Mouse (Mus musculus) gastrocnemius, postnatal 36 days (tissue): ENCODE data around the gene Ocln. TPM values are rescaled to one million over a fixed set of nuclear protein-coding genes. Genes with fewer than 3 reads are reported as not detected.

Source experiments
- DNase-seq, 2 experiments: peaks; one replicate each; pipeline ENCODE4 v3.0.0; 2022
- intact Hi-C: fragments of 180-260 bp; cut with DNase I; formaldehyde crosslinking; loops from one replicate; pipeline ENCODE4 v1.15.1; 2025
- long read RNA-seq, 2 experiments: library from polyadenylated mRNA; stranded (forward); transcript quantifications; one replicate each; pipeline ENCODE4 v2.0.0; 2021
- total RNA-seq, 2 experiments: library from RNA; stranded (reverse); gene quantifications; 2 replicates each; pipeline ENCODE4 v1.2.3; 2021

The Ocln gene
- total RNA-seq, result under 1 TPM in 1 of 2 experiments, not detected in 1; 0.13 TPM
- long read RNA-seq, experiment 1, result 0 reads
- long read RNA-seq, experiment 2, result 0 reads

DNA sequence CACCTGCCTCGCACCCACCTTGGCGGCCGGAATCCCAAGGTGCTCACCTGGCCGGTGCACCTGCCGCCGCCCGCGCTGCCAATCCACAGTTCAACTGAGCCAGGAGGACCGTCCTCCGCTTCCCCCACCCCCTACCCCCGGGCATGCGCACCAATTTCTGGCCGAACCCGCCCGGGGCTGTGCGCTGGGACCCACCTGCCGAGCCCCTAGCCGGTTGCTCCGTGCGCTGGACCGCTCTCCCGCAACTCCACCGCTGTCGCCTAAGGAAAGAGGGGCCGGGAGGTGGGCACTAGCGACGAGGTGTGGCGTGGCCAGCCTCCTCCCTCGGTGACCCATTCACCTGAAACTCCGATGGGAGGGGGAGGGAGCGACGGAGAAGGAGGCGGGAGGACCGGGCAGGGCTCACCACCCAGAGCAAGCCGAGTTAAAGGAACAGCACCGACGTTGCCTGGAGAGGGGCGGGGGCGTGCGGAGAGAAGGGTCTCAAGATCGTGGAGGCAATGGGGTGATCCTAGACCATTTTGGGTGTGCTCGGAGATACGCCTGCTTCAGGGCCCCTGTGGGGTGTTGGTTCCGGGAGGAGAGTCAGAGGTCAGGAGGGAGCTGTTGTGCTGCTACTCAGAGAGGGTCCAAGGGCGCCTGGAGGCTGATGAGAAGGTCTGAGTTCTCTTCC lies at the start of gene Ocln:
Gene Ocln, minus strand, starts transcription at position 350 of the 673 bp plus-strand sequence.
- intact Hi-C loops, result no loop called here
- DNase-seq, result no peak

DNA sequence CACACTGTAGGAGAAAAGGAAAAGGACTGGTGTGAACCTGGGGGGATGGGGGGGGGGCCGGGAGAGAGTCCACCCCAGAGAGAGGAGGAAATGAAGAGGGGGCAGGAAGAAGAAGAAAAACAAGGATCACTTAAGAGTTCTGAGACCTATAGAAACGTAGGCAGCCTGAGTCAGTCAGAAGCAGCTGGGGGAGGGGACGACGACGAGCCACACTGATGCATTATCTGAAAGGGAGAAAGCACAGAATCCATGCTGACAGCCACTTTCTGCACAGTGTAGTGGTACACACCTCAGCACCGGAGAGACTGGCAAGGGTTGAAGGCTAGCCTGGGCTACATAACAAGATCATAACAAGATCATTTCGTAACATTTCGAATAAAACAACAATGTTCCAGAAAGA lies 48.5 kb upstream of the Ocln start:
- intact Hi-C loops, result no loop called here
- no peak for DNase-seq

DNA sequence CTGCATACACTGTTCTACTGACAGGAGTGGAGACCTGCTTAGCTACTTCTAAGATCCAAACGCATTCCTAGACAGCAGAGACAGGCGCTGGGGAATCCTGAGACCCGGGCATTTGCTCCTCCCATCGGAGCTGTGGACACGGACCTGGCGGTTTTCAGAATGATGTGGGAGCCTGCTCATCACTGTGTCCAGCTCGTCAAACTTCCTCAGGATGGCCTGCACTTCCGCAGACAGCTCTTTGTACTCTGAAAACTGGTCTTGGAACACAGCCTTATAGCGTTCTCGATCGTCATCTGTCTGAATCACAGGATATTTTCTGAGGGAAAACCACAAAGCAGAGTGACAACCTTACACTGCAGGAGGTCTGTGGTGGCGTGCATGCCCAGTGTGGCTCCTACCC lies 47.8 kb upstream of the Ocln start:
- intact Hi-C loops, result no loop called here
- no peak for DNase-seq

DNA sequence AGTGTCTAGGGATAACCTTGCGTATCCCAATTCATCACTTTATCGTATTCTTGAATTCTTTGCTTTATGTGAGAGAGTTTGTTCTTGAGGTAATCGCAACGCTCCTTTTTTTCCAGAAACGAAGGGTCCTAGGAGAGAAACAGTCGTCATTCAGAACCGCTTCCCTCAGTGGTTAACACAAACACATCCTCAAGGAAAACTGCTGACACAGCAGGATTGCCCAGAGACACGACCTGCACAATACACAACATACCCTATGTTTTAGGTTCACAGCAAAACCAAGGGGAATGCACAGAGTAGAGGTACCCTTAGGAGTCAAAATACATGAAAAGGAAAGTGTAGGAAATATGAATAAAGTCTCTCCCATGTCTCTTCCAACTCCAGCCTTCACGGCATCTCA lies 44.8 kb upstream of the Ocln start:
- intact Hi-C loops, result no loop called here
- no peak for DNase-seq

DNA sequence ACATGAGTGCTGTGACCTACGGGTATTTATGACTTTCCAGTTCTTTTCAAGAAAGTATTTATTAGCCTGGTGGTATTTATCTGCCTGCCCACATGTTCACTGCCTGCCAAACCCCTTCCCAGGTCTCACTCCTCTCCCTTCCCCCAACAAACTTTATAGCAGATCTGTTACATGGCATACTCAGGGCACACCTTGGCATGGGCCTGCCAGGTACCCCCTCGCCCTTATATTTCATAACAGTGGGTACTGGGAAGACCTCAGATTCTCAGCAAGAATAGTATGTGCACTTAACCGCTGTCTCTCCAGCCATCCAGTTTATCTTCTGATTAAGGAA lies 43.0 kb upstream of the Ocln start:
- no peak for DNase-seq
- intact Hi-C loops, result no loop called here

DNA sequence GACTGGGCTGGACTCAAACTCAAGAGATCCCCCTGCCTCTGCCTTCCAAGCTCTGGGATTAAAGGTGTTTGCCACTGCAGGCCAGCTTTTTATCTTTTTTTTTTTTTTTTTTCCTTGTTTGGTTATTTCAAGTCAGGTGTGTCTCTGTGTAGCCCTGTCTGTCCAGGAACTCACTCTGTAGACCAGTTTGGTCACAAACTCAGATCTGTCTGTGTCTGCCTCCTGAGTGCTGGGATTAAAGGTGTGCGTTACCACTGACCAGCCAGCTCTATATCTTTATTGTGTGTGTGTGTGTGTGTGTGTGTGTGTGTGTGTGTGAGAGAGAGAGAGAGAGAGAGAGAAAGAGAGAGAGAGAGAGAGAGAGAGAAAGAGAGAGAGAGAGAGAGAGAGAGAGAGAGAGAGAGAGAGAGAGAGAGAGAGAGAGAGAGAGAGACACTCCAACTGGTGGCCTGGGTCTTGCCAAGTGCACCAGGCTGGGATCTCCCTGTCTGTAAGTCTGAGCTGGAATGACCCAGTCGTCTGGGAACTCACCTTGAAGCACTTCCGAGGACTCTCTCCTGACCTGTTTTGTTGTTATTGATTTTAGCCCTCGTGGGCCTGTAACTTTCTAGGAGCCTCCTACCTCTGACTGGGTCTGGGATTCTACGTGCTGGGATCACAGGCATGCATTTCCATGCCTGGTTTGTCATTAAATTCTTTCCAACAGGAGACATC lies 42.5 kb upstream of the Ocln start:
- intact Hi-C loops, result no loop called here
- no peak for DNase-seq

DNA sequence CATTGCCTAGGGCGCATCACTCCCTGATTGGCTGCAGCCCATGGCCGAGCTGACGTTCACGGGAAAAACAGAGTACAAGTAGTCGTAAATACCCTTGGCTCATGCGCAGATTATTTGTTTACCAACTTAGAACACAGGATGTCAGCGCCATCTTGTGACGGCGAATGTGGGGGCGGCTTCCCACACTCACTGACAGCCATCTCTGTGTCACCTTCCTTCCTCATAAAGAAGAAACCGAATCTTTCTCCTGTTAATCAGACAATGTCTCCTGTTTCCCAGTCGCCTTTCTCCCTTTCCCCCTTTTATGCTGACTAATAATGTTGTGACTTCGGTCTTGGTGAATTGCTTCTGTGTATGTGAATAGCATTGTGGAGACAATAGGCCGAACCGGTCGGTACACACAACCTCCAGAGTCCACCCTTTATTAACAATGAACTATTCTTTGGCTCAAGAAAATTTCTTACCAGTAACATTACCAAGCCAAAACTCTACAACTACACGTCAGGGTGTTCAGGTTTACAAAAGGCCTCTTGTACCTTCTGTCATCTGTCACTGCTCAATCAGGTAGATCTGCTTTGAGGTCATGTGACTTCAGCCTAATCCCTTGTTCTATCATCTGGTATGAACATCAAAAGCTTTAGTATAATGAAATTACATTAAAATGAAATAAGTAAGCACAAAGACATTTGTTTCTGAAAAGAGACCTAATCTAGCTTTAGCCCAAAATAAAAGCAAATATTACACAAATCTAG lies 41.7 kb upstream of the Ocln start:
- intact Hi-C loops, result no loop called here

DNA sequence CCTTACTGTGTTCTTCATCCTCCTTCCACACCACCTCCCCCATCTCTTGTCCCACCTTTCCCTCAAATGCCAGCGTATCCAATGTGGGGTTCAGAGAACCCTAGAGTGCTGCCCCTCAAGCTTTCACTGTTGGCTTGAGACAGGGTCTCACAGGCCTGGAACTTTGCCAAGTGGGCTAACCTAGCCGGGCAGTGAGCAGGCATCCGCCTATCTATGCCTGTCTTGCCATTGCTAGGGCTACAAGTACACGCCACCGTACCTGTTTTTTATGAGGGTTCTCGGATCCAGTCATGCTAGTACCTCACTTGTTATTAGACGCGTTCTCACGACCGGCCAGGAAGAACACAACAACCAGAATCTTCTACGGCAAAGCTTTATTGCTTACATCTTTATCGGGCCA lies 36.1 kb upstream of the Ocln start:
- intact Hi-C loops, result no loop called here
- no peak for DNase-seq

More for the DNA sequence above, 41.7 kb upstream of the Ocln start:
- no peak for DNase-seq

DNA sequence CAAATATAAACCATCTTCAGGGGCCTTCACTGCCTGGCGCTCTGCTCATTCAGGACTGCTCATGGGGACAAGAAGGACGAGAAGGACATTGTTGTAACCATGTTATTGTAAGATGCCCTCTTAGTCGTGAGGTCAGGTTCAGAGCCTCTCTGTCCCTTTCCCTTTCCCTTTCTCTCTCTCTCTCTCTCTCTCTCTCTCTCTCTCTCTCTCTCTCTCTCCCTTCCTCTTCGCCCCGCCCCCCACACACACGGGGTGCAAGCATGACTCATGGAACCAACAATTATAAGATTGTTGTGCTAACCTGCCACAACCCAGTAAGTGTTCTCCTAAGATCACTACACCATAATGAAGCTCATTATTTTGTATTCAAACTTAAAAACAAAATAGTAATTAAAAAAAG lies 29.6 kb upstream of the Ocln start:
- no peak for DNase-seq
- intact Hi-C loops, result no loop called here

DNA sequence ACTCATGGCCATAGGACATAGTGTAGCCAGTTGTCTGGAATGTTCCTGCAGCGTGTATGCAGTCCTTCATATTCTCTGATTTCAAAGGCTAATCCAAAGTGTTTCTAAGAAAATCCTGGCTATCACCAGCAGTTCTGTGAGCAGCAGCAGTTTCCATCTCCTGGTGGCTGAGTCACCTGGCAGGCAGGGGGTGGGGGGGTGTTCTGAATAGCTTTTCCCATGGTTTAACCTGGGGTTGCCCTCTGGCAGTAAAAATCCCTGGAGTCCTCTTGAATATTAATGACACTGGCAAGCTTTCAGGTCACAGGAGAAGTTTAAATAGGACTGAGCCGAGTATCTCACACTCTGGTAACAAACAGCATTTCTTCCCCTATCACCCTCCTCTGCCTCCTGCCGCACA lies 29.2 kb upstream of the Ocln start:
- no peak for DNase-seq
- intact Hi-C loops, result no loop called here

DNA sequence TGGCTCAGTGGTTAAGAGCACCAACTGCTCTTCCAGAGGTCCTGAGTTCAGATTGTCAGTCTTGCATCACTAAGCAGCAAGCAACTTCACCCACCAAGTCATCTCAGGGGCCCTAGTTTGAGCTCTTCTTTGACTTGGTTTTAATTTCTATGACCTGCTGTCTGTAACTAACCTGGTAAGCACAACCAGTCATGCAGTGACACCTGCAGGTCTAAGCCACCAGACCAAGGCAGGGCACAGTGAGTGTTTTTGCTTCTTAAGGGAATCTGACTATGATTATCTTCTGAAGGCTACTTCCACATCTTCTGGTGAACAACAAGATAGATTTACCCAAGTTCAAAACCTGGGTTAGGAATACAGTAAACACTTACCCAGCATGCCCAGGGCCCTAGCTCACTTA lies 27.4 kb upstream of the Ocln start:
- intact Hi-C loops, result no loop called here
- no peak for DNase-seq

DNA sequence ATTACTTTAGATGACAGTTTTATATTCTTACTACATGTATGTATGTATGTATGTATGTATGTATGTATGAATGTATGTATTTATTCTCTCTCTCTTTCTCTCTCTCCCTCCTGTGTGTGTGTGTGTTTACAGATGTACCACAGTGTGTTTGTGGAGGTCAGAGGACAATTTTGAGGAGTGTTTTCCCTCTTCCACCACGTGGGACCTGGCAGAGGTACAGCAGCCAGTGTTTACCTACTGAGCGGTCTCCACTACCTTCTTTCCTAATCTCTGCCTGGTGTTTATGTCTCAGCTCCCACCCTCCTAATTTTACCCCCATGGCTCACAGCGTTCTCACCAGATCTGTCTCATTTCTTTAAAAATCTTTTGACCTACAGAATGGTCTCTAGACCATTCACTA lies 26.7 kb upstream of the Ocln start:
- intact Hi-C loops, result no loop called here
- no peak for DNase-seq

DNA sequence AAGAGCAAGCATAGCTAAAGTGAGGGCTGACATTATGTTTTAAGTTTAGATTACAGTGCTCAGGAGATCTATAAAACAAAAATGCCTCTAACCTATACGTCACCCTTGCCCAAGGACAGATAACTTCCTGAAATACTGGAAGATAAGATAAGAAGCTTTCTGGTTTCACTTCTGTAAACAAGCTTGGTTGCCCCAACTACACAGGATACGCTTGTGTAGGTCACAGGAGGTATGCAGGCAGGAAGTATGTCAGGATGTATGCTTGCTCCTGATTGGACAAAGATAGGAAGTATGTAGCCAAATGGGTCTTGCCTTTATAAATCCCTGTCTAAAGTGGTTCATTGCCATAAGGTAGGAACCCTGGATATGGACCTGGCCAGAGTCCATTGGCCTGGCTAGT lies 23.4 kb upstream of the Ocln start:
- intact Hi-C loops, result no loop called here

DNA sequence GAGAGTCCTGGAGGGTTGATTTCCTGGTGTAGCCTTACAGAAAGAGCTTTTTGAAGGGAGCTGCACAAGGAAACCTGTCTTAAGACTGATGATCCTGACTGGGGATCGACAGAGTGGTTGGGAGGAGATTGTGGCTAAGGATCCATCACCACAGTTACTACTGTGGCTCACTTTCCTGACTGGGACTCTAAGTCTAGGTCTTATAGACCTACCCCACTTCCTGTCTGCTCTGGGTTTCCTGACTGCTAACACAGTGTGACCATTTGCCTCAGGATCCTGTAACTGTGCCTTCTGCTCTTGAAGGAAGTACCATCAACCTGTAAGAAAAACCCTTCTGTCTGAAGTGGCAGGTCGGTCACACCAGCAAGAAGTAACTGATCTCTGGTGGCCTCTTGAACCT lies 18.2 kb upstream of the Ocln start:
- intact Hi-C loops, result no loop called here
- DNase-seq, result no peak

More for the DNA sequence above, 23.4 kb upstream of the Ocln start:
- DNase-seq, result no peak

DNA sequence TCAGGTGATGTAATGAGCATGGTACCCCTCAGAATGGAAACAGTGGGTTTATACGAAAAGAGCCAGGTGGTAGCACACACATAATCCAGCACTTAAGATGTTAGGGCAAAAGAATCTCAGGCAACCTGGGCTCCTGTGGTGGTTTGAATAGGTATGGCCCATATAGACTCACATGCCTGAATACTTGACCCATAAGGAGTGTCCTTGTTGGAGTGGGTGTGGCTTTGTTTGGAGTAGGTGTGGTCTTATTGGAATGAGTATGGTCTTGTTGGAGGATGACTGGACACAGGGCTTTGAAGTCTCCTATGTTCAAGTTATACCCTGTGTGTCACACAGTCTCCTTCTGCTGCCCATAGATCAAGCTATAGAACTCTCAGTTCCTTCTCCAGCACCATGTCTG lies 15.8 kb upstream of the Ocln start:
- no peak for DNase-seq
- intact Hi-C loops, result no loop called here

DNA sequence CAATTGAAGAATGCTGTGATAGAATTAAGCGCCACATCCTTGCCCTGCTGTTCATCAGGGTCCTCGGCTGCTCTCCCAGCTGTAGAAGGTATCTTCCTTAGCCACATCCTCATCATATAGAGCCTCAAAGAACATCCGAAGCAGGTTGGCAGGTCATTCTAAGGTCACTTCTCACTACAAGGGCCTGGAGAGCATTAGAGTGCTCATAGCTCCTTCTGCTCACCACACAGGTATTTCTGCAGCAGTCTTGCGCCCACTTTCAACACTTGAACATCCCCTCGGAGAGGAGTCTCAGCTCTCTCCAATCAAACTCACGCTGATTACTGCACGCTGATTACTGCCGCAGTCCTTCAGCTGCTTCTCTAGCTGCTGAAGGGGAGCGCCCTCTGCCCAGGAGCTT lies 6.9 kb upstream of the Ocln start:
- intact Hi-C loops, result no loop called here
- no peak for DNase-seq

DNA sequence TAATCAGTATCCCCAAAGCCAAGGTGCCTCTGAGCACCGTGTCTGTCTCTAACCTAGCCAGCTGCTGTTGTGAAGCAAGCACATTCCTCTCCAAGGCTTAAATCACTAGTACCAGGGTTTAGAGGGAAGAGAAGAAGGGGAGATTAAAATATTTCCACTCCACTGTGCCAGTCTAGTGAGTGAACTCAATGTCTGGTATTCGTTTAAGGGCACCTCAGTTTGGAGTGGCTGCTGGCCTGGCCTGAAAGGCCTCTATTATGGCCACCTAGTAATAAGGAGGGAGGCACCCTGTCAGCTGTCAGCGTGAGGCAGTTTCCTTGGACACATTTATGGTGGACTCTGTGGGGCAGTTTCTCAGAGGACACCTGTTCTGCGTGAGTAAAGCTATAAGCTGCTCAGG lies 4.5 kb upstream of the Ocln start:
- no peak for DNase-seq
- intact Hi-C loops, result no loop called here

DNA sequence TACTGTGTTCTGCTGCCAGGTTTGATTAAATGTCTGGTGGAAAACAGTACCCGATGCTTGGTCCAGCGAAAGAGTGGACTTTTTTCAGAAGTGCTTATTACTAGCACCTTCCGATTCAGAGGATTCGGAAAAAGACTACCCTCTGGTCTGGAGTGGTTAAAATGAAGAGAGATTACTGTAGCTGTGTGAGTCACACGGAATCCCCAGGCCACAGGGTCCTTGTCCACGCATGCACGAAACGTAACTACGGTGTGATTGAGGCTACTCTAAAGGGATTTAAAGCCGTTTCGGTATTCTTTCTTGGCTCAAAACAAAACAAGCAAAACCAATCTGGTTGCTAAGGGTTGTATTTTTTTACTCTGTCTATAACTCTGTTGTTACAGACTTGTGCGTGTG lies 522 bp upstream of the Ocln start:
- DNase-seq, result no peak
- intact Hi-C loops, result no loop called here

DNA sequence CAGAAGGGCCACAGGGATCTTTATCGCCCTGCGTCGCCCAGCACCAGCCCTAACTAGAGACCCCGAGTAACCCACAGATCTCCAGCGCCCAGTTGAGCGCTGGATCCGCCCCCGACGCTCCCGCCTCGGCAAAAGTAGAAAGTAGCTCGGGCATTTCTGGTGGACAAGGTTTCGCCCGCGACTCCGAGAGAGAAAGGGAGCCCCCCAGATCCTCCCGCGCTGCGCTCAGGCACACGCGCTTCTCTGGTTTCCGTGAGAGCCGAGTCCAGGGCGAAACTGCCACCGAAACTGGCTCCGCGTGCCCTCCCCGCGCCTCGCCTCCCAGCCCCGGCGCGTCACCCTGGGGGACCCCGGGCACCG lies 529 bp downstream of the Ocln start:
- intact Hi-C loops, result no loop called here
- DNase-seq, result no peak

DNA sequence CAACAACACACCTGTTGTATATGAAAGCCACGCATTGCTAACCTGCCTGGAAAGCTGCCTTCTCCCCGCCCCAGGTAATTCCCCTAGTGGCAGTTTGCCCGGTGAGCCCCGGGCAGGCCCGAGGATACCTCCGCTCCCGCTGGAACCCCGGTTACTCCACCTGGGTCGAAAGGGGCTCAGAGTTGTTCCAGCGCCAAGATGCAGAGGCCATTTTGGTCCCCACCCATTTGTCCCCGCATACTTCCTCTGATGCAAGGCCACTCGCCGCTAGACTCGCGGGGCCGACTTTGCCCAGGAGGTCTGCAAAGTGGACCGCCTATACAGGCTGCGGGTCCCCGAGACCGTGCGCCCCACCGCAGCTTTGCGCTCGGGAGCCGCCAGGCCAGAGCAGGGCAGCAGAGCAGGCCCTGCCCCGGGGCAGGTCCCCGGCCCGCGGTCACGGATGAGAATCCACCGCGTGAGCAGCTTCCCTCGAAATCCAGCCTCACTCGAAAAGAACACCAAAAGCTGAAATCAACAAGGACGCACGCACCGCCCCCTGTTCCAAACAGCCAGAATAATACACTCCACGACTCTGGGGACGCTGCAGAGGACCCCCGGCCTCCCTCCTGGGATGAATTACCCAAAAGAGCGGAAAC lies 1.0 kb downstream of the Ocln start:
- no peak for DNase-seq
- intact Hi-C loops, result no loop called here

DNA sequence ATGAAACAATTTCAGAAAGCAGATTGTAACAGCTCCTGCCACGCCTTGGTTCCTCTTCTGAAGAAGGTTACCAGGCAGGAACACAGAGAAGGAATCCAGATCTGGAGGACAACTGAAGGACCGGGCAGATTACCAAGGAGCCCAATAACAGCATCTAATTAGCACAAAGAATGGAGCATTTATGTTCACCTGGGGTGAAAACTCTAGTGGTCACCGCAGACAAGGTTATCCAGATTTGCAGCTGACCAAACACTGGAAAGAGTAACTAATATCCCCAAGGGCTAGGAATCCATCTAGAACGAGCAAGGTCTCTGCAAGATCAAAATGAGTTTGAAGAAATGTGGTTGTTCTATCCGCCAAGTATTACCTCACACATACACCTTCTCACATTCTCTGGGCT lies 5.2 kb downstream of the Ocln start:
- no peak for DNase-seq
- intact Hi-C loops, result no loop called here

DNA sequence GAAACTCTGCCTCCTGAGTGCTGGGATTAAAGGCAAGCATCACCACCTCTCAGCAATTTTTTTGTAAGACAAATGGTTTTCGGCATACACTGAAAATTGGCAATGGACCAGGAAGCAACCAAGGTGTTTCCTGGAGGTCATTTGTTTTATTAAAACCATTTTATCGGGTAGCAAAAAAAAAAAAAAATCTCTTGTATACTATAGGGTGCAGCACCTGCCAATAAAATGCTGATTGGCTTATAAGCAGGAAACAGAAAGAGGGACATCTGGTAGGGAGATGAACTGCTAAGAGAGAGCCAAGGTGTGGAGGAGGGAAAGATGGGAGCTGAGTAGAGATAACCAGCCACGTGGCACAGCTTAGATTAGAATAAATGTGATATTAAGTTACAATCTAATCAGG lies 7.0 kb downstream of the Ocln start:
- intact Hi-C loops, result no loop called here

More for the DNA sequence above, 7.0 kb downstream of the Ocln start:
- no peak for DNase-seq
